11 mouse cellular contexts compared by ENCODE assay signal in genomic region chr10:43722164-43722563, GRCm38 (mm10).
DNase-seq lines count a peak whose midpoint lies in the region; ATAC-seq and TF ChIP-seq lines count a peak whose summit lies in the region.
"Had no signal": no experiment of that assay in that cellular context is flagged by ENCODE, and none has a peak within 500 bp of the region (broad histone marks: within the 10 kb centered on the region; RNA-seq: fewer than 3 reads in every experiment).

No protein-coding gene starts in this region.

- no peak overlapping the region for H3K9ac ChIP-seq in forebrain, embryonic 15.5 days (replicated peaks)
- no peak overlapping the region for H3K9ac ChIP-seq in lung, embryonic 14.5 days
- peak overlapping the region; percentile 22; the same call in 1 of the 2 replicates for H3K9ac ChIP-seq in midbrain, embryonic 11.5 days (ENCODE audit: low read length)
- H3K9ac ChIP-seq in stomach, embryonic 16.5 days (ENCODE audit: low read length) = no peak overlapping the region
- H3K9ac ChIP-seq: liver, embryonic 14.5 days had no signal

- no peaks in the 10 kb centered on the region for H3K36me3 ChIP-seq in forebrain, embryonic 10.5 days (replicated peaks)
- no peaks in the 10 kb centered on the region for H3K36me3 ChIP-seq in forebrain, embryonic 15.5 days
- no peaks in the 10 kb centered on the region for H3K36me3 ChIP-seq in lung, embryonic 14.5 days (ENCODE audit: insufficient read depth)
- H3K36me3 ChIP-seq in midbrain, embryonic 11.5 days (ENCODE audit: control insufficient read depth, insufficient read depth, low read length) = no peaks in the 10 kb centered on the region
- no peaks in the 10 kb centered on the region for H3K36me3 ChIP-seq in stomach, embryonic 16.5 days (ENCODE audit: control insufficient read depth, insufficient read depth, low read length)

- DNase-seq in forebrain, embryonic 10.5 days (ENCODE audit: extremely low spot score, low spot score) = no peak
- DNase-seq in lung, embryonic 14.5 days = no peak
- DNase-seq in lung, postnatal 36 days = no peak
- peak; percentile 83 for DNase-seq in midbrain, embryonic 11.5 days (ENCODE audit: low spot score, missing footprints)
- DNase-seq in frontal cortex, adult 2 months (ENCODE audit: extremely low spot score in 1 of 2, low spot score in 1 of 2) = no peak
- DNase-seq in spleen, postnatal 14 days (ENCODE audit: low spot score in 2 of 2) = no peak
- DNase-seq: layer of hippocampus, adult 9-11 months had no signal

- TF ChIP-seq CTCF in lung, embryonic 14.5 days (IDR thresholded peaks at IDR 0.05; ENCODE audit: low read depth) = no peak

- H3K4me3 ChIP-seq in forebrain, embryonic 10.5 days = peak overlapping the region; percentile 52; the same call in 1 of the 2 replicates
- H3K4me3 ChIP-seq in forebrain, embryonic 15.5 days = no peak overlapping the region
- H3K4me3 ChIP-seq in lung, embryonic 14.5 days (ENCODE audit: low read depth, low read length) = no peak overlapping the region
- H3K4me3 ChIP-seq in midbrain, embryonic 11.5 days (ENCODE audit: low read depth, low read length) = no peak overlapping the region
- no peak overlapping the region for H3K4me3 ChIP-seq in stomach, embryonic 16.5 days (replicated peaks; ENCODE audit: low read length)

- WGBS in forebrain, embryonic 10.5 days = 0% methylated on average over 3 of the region's 3 CpGs
- WGBS in forebrain, embryonic 15.5 days = 0% methylated on average over 3 of the region's 3 CpGs
- 1% methylated on average over 3 of the region's 3 CpGs for WGBS in lung, embryonic 14.5 days
- 10% methylated on average over 3 of the region's 3 CpGs for WGBS in midbrain, embryonic 11.5 days
- 12% methylated on average over 3 of the region's 3 CpGs for WGBS in stomach, embryonic 16.5 days

- ATAC-seq in forebrain, embryonic 15.5 days (replicated peaks) = no peak
- 0 out of 2 replicates have a peak, but pooled peaks have one; percentile 14 for ATAC-seq in lung, embryonic 14.5 days (ENCODE audit: insufficient read depth)
- peak; percentile 34; the same call in 1 of the 2 replicates for ATAC-seq in midbrain, embryonic 11.5 days (ENCODE audit: low FRiP score)
- no peak; the same call in 1 of the 2 replicates for ATAC-seq in stomach, embryonic 16.5 days (ENCODE audit: insufficient read depth, low FRiP score)
- ATAC-seq: Patski had no signal

- peaks cover 35% of the 10 kb centered on the region for H3K4me1 ChIP-seq in forebrain, embryonic 10.5 days
- peaks cover 21% of the 10 kb centered on the region for H3K4me1 ChIP-seq in forebrain, embryonic 15.5 days
- H3K4me1 ChIP-seq in lung, embryonic 14.5 days (ENCODE audit: insufficient read depth) = peaks cover 16% of the 10 kb centered on the region
- H3K4me1 ChIP-seq in midbrain, embryonic 11.5 days (ENCODE audit: control insufficient read depth, insufficient read depth, low read length) = peaks cover 15% of the 10 kb centered on the region
- peaks cover 11% of the 10 kb centered on the region; the same call in 1 of the 2 replicates for H3K4me1 ChIP-seq in stomach, embryonic 16.5 days (ENCODE audit: control insufficient read depth, insufficient read depth, low read length)

- no peaks in the 10 kb centered on the region for H3K9me3 ChIP-seq in forebrain, embryonic 10.5 days
- H3K9me3 ChIP-seq in forebrain, embryonic 15.5 days = no peaks in the 10 kb centered on the region
- H3K9me3 ChIP-seq in lung, embryonic 14.5 days (ENCODE audit: low read depth, low read length) = no peaks in the 10 kb centered on the region
- no peaks in the 10 kb centered on the region for H3K9me3 ChIP-seq in midbrain, embryonic 11.5 days (ENCODE audit: control insufficient read depth, low read length)
- H3K9me3 ChIP-seq in stomach, embryonic 16.5 days (replicated peaks; ENCODE audit: control insufficient read depth, low read length) = no peaks in the 10 kb centered on the region

- H3K27me3 ChIP-seq in forebrain, embryonic 10.5 days (ENCODE audit: poor library complexity, severe bottlenecking) = peaks cover 45% of the 10 kb centered on the region
- H3K27me3 ChIP-seq in forebrain, embryonic 15.5 days = no peaks in the 10 kb centered on the region
- H3K27me3 ChIP-seq in lung, embryonic 14.5 days (ENCODE audit: insufficient read depth, low read length) = no peaks in the 10 kb centered on the region
- no peaks in the 10 kb centered on the region for H3K27me3 ChIP-seq in midbrain, embryonic 11.5 days (ENCODE audit: control insufficient read depth, insufficient read depth, low read length)
- H3K27me3 ChIP-seq in stomach, embryonic 16.5 days (ENCODE audit: control insufficient read depth, insufficient read depth, low read length) = no peaks in the 10 kb centered on the region
- H3K27me3 ChIP-seq: Patski had no signal

- H3K4me2 ChIP-seq in forebrain, embryonic 15.5 days (replicated peaks) = no peak overlapping the region
- peak overlapping the region; percentile 64 for H3K4me2 ChIP-seq in lung, embryonic 14.5 days
- peak overlapping the region; percentile 69 for H3K4me2 ChIP-seq in midbrain, embryonic 11.5 days
- H3K4me2 ChIP-seq in stomach, embryonic 16.5 days (ENCODE audit: low read depth, low read length) = peak overlapping the region; percentile 63

- peak overlapping the region; percentile 83; the same call in 1 of the 2 replicates for H3K27ac ChIP-seq in forebrain, embryonic 10.5 days
- no peak overlapping the region for H3K27ac ChIP-seq in forebrain, embryonic 15.5 days (replicated peaks)
- H3K27ac ChIP-seq in lung, embryonic 14.5 days (ENCODE audit: low read depth) = peak overlapping the region; percentile 80
- no peak overlapping the region for H3K27ac ChIP-seq in midbrain, embryonic 11.5 days (ENCODE audit: low read depth, low read length)
- 0 out of 2 replicates have a peak overlapping the region, but pooled peaks have one; percentile 72 for H3K27ac ChIP-seq in stomach, embryonic 16.5 days (ENCODE audit: low read length)
- H3K27ac ChIP-seq: liver, embryonic 14.5 days had no signal

Comparison
In these comparisons a context has a peak if more than half of its experiments do, and no peak if none do; other contexts are left out.
1. H3K27ac ChIP-seq: peak in forebrain, embryonic 10.5 days (single experiment), lung, embryonic 14.5 days (single experiment) and stomach, embryonic 16.5 days (single experiment); none in forebrain, embryonic 15.5 days (single experiment) and midbrain, embryonic 11.5 days (single experiment).
2. ATAC-seq: peak in lung, embryonic 14.5 days (single experiment) and midbrain, embryonic 11.5 days (single experiment); none in forebrain, embryonic 15.5 days (single experiment) and stomach, embryonic 16.5 days (single experiment).